Mouse (Mus musculus) induced T-regulatory cell, adult 2 months (primary cell): ENCODE results near the gene Sod3.

Source experiments
- DNase-seq: peaks from one replicate; pipeline ENCODE4 v3.0.0-alpha.2; 2012; ENCODE audit warnings: low read depth

Sod3 gene

DNA sequence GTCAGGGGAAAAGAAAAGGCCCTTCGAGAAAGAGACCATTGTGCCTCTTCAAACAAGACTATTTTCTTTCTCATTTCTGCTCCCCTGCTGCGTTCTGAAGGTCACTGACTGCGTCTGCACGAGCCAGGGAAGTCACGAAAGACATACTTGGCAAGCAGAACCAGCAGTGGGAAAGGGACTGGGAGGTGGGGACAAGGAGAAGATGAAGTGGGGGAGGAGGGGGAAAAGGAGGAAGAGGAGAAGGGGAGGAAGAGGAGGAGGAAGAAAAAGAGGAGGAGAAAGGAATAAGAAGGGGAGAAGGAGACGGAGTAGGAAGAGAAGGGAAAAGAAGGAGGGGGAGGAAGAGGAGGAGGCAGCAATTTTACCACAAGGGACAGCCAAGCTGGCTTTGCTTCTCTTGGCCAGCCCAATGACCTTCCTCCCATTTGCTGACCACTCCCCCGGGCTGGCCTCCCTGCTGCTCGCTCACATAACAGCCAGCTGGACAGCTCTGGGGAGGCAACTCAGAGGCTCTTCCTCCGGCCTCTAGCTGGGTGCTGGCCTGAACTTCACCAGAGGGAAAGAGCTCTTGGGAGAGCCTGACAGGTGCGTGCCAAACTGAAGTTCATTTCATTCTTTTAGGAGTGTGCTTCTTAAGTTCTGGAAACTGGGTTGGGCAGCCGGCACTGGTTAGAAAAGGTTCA is at the start of gene Sod3:
Sod3 (plus strand) TSS at position 324 of the 683 bp plus-strand sequence.
- DNase-seq = no peak

DNA sequence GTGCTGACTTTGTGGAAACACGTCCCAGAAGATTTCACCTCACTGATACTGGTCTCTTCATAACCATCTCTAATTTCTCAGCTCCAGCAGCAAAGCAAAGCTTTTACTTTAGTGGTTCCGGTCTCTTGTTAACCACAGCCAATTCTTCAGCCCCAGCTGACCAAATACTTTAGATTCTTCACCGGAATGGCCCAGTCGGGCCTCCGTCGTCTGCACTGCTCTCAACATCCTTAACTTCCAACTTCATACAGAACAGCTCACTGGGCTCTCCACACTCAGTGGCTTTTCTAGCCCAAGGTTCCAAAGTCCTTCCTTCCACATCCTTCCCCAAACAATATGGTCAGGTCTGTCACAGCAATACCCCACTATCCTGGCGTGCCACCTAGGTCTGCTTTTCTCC is 46.7 kb upstream of the Sod3 start:
- DNase-seq = no peak

DNA sequence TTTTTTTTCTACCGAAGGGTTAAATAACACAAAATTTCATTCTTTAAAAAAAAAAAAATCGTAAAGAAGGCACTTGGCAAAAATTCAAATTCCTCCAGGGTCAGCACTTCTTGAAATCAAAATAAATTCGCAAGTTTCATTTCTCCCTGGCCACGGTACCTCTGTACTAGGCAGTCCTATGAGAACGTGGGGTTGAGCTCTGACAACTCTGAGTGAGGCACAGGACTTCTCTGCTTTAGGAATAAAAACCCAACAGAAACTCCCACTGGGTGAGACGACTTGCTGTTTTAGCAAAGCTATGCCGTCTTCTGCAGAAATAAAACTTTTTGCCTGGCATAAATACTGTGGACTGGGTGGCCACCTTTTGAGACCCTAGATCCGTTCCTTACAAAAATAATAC is 44.1 kb upstream of the Sod3 start:
- no peak for DNase-seq

DNA sequence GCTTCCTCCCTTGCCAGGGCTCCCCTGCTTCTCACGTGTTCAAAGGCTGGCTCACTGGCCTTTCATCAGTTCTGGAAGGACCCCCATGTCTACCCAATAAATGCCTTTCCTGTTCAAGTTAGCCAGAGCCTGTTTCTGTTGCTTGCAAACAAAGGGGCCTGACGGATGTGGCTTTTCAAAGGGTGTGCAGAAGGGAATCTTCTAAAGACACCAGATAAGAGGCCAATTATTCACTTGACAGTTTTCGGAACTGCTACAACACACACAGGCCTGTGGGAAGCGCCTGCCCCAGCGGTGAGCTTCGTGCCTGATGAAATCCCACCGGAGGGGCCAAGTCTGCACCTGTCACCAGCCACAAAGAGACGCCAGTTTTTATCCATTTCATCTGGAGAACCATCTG is 31.5 kb upstream of the Sod3 start:
- no peak for DNase-seq

DNA sequence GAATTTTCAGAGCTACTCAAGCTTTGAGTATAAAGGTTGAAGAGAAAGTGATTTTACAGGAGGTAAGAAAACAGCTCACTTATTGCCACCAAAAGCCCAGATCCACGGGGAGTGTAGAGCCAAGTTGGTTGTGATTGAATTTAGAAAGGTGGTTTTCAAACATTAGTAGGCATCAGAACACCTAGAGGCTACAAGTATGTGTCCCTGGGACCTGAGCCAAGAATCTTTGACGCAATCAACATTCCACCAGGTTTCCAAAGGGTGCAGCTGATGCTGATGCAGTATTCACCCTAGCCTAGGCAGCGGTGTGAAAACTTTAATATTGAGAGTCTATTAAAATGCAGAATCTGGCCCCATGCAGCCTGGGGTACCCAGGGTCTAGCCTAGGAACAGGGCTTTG is 28.0 kb upstream of the Sod3 start:
- no peak for DNase-seq

DNA sequence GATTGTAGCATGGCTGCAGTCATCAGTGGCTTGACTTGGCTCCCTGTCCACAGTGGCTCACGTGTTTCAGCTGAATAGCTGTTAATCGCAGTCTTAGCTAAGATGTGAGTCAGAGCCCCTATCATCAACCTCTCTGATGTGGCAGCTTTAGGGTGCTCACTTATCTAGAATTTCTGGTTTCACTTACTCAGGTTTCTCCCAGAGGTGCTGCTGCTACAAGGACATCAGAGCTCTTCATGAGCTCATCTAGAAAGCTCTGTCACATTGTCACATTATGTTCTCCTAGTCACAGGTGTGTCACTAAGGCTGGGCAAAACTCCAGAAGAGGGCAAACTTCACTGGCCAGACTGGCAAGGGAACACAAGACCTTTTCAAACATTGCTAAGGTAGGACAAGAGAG is 24.5 kb upstream of the Sod3 start:
- no peak for DNase-seq

DNA sequence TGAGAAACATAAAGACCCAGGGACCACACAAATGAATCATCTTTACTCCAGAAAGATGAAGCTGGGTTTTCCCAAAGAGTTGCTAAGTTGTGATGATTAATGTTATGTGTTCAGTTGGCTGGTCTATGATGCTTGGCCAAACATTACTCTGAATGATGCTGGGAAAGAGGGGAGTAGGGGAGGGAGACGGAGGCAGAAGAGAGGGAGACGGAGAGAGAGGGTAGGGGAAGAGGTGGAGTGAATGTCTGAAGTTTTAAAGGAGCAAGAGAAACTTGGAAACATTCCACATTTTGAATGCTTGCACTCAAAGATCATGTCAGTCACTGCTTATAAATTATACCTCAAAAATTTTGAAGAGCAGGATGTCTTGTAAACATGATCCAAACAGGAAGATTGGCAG is 16.7 kb upstream of the Sod3 start:
- DNase-seq = no peak

DNA sequence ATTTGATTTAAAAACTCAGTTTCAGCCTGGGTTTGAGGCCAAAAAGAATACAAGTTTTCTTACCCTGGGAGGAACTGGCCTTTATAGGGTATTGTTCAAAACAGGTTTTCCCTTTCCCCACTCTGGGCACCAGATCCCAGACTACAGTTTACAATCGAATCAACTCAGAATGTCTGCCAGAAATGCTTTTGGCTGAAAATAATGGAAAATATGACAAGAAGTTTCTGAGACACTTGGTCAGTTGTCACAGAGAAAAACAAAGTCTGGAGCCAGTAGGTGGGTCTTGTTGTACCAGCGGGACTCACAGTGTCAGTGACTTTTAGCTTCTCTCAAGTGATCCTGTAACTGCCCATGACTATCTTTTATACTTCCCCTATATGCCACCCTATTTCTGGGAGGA is 13.1 kb upstream of the Sod3 start:
- no peak for DNase-seq

DNA sequence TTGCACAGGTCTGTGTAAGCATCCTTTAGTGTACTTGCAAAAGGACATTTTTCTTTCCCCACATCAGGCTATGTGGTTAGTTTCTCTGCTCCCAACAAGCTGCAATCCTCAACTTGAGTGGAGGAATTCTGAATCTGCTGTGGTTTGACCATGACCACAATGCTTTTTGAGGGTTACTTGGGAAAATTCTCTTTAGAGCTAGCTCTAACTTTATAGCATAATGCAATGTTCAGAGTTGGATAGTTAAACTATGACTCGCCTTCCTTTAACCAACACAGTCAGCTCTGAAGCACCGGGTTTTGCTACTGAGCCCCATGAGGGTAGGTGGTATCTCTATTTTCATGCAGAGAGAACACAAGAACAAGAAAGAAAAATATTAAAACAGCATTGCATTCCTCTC is 12.0 kb upstream of the Sod3 start:
- DNase-seq = no peak

DNA sequence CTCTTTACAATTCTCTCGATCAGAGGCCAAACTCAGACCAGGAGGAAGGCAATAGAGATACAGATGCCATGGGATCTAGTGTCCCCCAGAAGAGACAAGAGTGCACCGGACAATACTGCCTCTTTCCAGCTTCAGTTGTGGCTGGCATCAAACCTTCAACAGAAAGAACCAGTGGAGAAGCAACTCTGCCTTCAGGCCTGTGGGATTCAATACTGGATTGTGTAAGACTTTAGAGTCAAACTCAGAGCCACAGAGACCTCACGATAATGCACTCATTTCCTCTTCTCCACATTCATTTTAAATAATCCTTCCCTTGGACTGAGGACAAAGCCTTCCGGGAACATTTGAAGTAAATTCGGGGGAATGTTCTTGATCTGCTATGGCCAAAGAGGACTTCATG is 10.9 kb upstream of the Sod3 start:
- DNase-seq = no peak

DNA sequence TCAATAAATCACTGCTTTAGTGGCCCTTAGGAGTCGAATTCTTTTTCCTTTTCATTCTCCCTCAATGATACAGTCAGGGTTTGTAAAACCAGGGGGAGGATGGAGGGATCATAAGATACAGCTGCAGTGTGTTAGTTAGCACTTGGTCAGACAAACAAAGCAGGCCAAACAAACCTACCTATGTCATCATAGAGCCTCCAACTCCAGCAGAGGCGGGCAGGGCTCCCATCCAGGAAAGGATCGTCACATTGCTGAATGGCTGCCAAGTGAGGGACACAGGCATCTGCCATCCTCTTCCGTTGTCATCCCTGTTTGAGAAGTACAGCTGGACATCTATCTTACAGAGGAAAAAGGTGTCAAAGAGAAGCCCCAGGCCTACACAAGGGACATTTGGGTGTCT is 9.2 kb upstream of the Sod3 start:
- DNase-seq = no peak

DNA sequence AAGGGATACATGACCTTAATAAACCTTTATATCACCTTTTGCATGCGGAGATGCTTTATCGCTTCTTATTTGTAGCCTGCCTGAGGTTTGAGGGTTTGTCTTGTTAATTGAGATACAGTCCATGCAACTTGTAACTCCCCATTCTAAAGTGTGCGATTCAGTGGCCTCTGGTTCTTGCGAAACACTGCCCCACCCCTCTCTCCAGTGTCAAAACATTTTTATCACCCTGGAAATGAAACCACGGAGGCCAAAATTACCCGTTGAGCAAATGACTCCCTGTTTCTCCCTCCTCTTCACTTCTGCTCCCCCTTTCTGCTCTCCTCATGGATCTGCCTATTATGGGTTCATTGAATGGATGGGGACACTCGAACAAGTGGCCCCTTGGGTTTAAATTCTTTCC is 8.0 kb upstream of the Sod3 start:
- no peak for DNase-seq

DNA sequence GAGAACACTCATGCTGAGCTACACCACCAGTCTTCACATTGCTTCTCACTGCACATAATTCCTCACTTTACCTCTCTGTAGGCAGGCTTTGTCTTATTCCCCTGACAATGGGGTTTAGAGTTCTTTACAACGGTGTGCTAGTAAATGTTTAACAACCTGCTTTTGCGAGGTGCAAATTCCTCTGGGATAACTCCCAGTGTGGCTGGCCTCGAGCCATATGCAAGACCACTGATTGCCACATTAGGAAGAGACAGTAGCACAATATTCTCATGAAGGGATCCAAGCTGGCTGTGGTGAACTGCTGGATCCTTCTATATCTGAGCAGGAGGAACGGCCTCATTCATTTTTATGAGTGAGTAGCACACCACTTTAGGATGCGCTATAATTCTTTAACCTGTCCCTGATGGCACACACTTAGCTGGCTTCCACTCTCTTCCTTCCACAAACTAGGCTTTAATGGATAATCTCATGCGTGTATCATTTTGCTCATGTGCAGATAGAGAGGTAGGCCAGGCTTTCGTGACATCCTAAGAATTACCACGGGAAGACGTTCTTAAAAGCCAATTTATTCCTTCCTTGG is 6.3 kb upstream of the Sod3 start:
- no peak for DNase-seq

DNA sequence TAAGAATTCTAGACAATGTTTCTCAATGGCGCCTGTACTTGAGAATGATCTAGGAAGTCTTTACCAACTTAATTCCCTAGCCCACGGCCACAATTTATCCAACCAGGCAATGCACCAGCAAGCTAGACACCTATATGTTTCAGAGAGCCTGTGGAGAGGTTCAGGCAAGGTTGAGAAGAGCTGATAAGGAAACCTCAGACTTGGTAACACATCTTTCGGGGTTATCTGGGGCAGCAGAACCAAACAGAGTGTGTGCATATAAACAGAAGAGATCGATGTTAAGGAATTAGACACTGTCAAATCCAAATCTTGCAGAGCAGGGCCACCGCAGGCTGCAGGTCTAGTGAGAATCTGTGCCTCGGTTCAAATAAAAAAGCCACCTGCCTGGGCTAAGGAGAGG is 5.5 kb upstream of the Sod3 start:
- DNase-seq = no peak

DNA sequence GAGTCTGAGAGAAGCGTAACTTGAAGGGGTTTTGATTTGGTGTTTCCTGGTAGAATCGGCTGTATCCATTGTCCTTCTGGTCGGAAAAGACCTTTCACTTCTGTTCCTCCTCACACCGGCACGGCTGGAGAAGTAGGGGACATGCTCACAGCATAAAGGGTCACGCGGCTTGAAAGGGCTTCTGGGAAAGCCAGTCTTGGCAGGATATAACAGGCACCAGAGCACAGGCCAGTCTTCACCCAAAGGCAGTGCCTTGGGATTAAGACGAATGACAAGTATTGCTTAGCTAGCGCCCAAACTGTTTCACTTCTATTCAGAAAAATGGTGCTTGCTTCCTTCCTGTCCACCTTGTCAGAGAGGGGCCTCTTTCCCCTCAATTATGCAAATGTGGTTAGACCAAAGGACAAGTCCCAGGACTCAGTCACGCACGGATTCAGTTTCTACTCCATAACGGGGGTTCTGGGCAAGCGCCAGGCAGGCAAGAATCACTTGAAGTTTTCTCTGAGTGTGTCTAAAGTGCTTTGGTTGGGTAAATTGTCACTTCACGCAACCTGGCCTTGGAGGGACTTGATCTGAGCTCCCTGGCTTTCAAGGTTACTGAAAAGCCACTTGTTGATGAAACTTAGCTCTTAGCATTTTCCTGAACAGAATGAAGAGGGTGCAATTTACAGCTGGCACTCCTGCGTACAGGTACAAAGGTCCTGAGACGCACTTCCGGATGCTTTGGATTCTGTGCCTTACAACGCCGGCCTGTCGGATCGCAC is 3.1 kb upstream of the Sod3 start:
- no peak for DNase-seq

DNA sequence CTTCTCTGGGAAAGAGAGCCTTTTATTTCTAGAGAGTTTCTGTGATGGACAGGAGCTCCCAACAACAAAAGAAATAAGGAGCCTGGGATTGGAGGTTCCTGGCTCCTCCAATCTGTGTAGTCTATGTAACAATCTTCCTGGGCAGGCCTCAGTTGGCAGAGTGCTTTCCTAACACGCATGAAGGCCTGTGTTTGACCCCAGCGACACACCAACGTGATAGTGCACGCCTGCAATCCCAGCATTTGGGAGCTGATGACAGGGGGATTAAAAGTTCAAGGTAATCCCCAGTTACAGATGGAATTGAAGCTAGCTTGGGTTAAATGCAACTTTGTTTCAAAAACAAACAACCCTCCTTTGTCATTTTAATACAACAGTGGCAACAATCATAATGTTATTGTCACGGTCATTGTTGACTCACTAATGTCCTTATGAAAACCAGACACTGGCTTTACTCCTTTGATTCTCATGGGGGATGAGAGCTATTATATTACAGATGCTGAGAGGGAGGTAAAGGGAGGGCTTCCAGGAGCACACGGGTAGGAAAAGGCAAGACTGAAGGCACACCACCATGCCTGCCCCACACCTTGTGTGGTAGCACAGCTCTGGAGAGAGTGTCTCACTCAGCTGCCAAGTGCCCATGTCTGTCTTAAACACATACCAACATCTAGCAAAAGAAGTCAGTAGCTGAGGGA is 669 bp upstream of the Sod3 start:
- no peak for DNase-seq

DNA sequence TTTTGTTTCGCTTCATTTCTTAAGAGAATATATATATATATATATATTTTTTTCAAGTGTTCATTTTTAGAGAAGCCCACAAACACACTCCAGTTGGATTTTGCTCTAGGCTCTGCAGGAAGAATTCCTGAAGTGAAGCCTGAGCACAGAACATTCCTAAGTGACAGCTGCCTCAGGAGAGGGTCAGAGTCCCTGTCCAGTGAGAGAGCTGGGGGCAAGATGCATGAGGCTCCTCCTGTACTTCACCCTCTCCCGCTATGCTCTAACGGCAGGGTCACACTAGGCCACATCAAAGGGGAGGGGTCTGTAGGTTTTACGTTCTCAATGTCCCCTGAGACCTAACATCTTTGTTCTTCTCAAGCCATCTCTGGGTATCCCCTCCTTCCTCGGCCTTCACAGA is 930 bp downstream of the Sod3 start:
- DNase-seq = no peak

DNA sequence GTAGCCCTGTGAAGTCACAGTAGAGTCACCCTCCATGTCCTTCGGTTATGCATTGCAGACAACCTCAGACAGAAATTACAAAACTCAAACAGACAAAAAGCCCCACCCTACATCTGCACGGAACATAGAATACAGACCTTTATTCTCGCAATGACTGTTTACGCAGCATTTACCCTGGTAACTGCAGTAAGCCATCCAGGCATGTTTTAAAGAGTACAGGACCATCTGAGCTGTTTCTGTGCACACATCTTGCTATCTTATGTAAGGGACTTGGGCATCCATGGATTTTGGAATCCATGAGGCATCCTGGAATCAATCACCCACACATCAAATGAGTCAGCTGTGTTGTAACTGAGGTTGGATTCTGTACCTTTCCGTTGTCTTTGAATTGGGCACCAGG is 2.3 kb downstream of the Sod3 start:
- no peak for DNase-seq

DNA sequence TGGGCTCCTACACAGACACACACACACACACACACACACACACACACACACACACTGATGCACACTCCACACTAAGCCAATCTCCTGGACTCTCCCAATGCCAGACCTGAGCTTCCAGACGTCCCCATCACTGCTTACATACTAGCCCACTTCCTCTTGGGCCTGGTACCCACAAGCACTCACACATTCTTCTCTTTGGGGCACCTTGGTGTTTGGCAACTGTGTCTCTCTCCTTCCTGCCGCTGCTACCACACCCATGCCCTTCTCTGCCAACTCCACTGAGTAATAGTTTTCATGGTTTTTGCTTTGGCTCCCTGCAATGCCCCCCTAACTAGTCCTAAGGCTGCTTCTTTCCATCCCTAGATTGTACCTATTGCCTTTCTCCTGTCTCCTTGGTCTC is 3.1 kb downstream of the Sod3 start:
- no peak for DNase-seq

DNA sequence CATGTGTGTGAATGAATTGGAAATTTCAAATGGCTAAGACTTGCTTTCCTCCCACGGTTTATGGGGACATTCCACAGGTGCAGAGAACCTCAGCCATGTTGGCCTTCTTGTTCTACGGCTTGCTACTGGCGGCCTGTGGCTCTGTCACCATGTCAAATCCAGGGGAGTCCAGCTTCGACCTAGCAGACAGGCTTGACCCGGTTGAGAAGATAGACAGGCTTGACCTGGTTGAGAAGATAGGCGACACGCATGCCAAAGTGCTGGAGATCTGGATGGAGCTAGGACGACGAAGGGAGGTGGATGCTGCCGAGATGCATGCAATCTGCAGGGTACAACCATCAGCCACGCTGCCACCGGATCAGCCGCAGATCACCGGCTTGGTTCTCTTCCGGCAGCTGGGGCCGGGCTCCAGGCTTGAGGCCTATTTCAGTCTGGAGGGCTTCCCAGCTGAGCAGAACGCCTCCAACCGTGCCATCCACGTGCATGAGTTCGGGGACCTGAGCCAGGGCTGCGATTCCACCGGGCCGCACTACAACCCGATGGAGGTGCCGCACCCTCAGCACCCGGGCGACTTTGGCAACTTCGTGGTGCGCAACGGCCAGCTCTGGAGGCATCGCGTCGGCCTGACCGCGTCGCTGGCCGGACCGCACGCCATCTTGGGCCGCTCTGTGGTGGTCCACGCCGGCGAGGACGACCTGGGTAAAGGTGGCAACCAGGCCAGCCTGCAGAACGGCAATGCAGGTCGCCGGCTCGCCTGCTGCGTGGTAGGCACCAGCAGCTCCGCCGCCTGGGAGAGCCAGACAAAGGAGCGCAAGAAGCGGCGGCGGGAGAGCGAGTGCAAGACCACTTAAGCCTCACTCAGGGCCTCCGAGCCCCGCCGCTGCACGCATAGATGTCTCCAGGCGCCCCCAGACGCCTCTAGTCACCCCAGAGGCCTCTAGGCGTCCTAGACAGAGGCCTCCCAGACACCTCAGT is 4.6 kb downstream of the Sod3 start:
- no peak for DNase-seq

DNA sequence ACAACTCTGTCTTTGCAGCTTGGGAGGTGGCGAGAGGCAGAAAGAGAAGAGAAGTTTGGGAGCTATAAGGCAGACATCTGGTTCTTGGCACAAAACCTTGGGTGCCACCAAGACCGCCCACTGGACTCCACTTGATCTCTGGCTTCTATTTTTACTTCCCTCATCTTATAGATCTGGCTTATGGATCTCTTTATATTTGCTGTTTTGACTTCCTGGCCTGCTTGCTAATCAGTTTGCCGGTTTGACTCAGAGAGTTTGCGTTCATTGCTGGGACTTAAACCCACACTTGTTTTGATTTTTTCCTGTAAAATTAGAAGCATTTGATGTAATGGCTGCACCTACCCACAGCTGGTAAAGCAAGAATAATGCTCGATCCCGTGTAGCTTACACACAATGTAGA is 7.3 kb downstream of the Sod3 start:
- DNase-seq = no peak

DNA sequence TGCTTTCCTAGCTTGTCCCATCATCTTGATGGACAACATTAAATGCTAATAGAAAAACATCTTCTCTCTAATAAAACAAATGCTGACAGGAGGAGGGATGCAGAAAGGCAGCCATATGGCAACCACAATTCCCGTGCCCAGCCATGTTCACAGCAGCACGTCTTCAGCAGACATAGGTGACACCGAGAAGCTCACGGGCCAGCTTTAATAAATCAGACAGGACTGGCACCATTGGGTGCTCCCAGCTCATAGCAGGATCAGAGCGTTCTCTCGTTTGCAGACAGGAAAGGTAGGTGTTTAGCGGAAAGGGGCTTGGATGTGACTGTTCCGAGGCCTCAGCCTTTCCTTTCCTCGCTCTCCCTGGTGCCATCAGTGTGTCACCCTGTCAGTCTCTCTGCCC is 12.3 kb downstream of the Sod3 start:
- DNase-seq = no peak
